Mouse (Mus musculus) ZHBTc4 (cell line): ENCODE measurements around the gene Cdc42bpa.
A peak's percentile ranks its signal among the peaks of the same experiment; 100 is the strongest.

Experiments
- DNase-seq: peaks from one replicate; pipeline ENCODE4 v3.0.0-alpha.2; 2011; ENCODE audit warnings: low read depth, low spot score

Cdc42bpa gene

DNA sequence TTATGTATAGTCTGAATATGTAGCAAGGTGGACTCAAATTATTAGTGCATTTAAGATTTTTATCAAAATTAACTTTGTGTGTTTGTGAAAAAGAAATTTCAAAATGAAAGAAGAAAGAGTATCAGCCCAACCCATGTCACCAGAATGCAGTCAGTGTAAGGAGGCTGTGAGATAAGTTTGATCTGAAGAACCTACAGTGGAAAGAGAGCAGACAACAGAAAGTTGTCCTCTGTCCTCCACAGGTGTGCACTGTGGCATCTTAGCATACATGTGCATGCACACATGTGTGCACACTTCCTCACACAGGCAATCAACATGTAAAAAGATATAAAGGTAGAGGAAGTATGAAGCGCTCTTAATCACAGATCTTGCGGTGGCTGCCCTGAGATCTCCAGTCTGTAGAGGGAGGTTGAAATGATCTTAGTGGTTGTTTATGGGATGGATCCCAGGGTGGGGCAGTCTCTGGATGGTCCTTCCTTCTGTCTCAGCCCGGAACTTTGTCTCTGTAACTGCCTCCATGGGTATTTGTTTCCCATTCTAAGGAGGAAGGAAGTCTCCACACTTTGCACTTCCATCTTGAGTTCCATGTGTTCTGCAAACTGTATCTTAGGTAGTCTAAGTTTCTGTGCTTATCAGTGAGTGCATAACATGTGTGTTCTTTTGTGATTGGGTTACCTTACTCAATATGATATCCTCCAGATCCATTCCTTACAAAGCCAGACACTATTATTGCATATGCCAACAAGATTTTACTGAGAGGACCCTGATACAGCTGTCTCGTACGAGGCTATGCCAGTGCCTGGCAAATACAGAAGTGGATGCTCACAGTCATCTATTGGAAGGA, 71.7 kb downstream of the Cdc42bpa start:
- DNase-seq = no peak

DNA sequence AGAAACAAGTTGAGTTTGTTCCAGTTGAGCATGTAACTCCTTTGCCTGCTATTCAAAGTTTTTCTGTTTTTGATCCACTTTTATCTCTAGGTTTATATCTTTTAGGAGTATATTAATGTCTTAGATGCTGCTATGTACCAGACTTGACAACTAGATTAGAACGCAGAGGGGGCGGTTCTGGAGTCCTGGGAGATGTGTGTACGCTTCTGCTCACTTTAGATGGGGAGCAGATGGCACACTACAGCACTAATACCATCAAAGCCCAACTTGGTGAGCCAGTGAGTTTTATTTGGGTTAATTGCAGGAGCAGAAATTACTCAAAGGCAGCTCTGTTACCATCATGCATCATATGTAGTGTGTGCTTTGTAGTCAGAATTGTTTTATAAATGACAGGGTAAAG, 77.2 kb downstream of the Cdc42bpa start:
- no peak for DNase-seq

DNA sequence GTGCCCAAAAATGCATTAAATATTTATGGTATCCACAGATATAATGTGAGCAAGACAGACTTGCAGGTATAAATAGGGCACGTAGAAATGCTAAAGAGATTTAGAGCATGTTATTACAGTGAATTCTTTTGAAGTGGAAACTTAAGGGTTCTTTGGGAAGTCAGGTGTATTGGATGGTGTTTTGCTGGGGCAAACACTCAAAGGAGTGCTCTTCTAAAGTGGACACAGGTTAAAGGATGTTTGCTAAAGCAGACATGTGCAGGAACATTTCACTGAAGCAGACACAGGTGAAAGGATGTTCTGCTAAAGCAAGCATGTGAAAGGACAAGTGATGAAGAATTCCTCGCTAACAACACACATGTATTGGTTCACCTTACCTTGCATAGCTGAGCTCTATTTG, 83.9 kb downstream of the Cdc42bpa start:
- no peak for DNase-seq

DNA sequence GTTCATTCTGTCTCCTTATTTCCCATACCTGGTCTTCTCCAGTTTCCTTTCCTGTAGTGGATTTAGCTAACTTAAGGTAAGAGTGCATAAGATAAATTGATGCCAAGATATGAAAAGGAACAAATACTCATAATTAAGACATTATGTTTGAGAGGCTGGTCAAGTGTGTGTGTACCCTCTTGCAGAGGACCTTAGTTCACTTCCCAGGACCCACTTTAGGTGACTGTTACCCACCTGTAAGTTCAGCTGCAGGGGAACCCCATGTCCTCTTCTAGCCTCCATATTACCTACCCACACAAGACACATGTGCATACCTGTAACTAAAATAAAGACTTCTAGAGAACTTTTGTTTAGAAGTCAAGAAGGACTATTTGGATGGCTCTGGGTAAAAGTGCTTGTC, 84.9 kb downstream of the Cdc42bpa start:
- DNase-seq = no peak

DNA sequence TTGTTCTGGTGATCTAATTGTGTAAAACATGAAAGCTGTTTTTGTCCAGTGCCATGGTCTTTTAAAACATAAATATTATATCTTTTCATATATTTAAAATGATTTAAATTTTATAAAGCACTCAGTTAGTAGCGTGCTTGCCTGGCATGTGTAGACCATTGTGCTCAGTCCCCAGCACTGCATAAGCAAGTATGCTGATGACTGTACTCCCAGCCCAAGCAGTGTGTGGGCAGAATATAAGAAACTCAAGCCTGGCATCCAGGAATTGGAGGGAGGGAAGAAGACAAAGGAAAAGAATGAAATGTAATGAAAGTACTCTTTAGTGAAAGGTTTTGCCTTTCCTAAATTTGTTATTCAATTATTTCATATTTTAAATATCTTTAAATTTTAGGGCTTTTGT, 128.9 kb downstream of the Cdc42bpa start:
- DNase-seq = no peak

DNA sequence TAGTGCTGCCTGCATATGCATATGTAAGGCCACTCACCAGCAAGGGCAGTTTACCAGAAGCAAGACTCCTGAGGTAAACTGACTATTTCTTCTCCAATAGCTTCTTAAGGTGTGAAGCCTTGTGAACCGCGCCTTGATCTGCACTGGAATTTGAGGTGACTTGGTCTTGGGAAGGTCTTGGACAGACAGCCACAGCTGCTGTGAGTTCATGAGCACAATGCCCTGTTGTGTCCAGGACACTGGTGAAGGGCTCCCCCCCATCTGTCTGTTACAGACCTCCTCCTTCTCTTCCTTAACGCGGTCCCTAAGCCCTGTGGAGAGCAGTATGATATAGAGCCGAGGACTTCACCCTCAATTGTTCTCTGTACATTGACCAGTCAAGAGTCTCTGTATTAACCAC, 138.2 kb downstream of the Cdc42bpa start:
- DNase-seq = peak; percentile 16

DNA sequence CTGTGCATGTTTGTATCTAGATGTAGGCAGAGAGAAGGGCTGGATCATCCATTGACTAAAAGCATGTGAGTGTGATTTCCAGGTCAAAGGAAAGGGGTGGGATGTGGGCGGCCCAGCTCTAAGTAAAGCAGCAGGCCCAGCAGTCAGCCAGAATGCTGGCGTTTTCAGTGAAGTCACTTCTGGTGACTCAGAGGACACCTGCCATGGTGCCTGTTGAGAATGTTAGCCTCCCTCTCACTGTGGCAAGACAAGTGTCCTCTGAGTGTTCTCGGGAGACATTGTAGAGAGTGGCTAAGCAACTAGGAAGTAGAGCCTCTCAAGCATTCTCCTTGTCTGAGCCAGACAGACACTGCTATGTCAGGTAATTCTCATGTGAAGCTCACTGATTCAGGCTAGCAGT, 144.3 kb downstream of the Cdc42bpa start:
- DNase-seq = no peak

DNA sequence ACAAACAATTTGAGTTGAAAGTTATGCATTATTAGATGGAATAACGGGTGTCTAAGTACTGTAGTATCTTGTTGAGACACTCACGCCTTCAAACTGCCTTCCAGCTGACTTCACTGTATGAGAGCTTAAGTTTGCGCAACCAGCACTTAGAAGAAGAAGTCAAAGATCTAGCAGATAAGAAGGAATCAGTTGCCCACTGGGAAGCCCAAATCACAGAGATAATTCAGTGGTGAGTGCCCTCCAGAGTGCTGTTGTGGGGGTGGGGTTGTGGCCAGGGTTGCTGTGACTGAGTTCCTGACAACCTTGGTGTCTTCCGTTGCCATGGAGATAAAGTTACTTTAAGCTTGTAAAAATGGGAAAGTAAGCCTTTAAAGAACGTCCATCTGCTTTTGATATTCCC, 148.8 kb downstream of the Cdc42bpa start:
- no peak for DNase-seq

DNA sequence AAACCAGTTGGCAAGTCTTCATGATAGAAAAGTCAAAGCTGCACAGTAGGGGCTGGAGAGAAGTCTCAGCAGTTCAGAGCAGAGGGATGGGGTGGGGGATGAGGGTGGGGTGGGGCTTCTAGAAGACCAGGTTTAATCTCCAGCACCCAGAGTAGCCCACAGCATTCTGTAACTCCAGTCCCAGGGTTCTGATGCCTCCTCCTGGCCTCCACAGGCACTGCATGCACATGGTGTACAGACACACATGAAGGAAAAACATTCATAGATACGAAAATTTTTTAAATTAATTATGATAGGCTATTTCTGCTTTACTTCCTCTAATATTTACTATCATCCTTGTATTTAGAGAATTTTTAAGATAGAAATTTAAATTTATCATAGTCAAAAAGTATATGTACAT, 156.3 kb downstream of the Cdc42bpa start:
- DNase-seq = peak; percentile 84

DNA sequence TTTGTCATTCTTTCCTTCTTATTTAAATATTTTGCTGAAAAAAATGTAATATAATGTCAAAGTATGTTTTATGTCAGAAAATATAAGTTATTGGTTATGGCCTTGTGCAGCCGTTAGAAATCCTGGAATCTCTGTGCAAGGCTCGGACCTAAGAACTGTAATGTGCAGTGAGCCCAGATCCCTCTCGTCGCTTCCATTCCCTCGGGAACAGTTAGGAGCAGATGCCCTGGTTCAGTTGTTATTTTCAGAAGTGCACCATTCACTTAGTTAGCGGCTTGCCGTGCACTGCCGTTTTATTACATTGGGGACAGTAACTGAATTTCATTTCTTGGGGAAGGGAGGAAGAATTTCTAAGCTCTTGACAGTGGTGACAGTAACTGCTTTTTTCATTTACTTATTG, 158.0 kb downstream of the Cdc42bpa start:
- DNase-seq = no peak

DNA sequence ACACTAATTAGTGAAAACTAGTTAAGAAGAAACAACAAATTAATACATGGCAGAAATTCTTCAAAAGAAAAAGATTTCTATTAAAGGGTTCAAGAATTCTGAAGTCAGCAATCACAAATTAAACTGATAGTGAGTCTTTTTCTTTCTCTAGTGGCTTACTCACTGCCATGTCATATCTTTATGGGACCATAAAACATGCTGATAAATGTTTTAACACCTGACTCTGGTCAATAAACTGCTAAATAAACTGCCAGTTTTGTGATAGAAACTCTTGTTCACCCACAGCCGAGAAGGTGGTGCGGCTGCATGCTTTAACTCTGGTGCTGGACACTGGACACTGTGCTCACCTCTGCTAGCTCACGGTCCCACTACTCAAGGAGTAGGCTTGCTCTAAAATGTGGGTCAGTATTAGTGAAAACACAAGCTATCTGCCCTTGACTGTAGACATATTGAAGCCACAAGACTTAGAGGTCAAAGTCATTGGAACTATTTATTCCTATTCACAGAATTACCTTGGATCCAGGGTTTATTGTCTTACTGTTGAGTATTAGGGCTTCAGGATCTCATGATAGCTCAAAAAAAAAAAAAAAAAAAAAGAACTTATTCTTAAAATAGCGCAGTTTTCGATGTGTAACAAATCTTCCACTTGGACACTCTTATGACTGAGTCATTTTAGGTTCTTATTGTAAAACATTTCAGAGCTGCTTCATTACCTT, 168.0 kb downstream of the Cdc42bpa start:
- DNase-seq = no peak

DNA sequence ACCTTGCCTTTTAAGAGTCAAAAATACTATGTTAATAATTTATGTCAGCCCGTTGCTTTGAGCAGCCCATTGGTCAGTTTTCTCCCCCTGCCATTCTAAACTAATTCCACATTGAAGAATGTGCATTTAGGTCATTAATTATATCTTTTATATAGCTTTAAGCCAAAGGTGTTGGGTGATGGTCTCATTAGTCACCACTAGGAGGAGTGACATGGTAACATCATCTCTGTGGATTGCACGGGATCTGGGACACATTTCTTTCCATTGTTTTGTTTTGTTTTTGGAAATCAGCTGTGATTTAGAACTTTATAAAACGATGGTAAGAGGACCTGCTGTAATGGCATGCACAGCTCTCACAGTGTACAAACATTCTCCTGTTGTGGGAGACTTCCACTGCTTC, 171.1 kb downstream of the Cdc42bpa start:
- DNase-seq = peak; percentile 25

DNA sequence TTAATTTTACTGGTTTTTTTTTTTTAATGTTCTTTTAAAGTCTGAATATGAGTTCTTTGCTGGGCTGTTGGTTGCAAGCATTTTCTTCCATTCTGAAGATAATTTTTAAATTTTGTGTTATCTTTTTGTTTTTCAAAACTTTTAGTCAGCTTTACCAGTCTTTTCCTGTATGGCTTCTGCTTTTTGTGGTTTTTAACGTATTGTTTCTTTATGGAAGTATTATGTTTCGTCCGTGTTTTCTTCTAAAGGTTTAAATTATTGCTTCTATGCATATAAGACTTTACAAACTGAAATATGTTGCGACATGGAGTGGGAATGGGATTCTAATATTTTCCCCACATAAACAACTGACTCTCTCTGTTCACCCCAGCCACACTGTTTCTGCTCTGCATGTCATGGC, 171.9 kb downstream of the Cdc42bpa start:
- no peak for DNase-seq

DNA sequence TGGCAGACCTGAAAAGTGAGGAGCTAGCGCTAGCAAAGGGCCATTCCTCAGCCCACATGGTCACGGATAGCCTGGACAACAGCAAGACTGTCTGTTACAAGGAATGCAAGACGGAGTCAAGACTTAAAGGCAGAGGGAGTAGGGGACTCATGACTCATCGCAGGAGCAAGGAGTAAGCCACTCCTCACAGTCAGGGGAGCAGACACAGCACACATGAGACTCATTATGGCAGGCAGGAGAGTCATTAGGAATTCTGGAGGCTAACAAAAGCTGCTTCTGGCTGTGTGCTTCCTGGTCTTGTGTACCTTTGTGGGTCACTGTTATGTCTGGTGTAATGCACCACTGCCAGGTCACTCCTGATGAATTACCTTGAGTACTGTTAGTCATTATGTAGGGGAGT, 178.9 kb downstream of the Cdc42bpa start:
- DNase-seq = no peak

DNA sequence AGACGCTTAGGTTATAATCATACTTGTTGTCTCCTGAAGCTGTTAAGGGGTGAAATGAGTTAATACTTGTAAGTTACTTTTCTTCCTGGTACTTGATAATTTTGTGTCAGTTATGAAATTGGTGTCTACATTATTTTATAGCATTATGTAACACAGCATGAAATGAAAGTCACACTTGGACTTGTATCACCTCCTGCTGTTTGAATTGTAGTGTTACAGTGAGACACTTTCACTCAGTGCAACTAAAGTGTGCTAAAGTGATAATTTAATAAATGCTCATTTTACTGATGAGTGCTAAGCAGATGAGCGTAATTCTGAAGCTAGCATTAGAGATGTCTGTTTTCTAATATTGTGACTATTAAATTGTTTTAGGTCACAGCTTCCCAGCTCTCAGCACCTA, 180.7 kb downstream of the Cdc42bpa start:
- no peak for DNase-seq

DNA sequence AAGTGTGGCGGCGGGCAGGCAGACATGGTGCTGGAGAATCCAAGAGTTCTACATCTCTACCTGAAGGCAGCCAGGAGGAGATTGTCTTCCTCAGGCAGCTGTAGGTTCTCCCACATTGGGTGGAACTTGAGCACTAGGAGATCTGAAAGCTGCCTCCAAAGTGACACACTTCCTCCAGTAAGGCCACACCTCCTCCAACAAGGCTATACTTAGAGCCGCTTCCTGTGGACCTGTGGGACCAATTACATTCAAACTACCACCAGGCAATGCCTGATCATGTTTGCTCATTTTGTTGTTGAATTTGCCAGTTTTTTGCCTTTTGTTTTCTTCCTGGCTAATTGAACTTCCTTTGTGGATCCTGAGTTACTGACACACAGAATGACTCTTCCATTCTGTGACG, 187.8 kb downstream of the Cdc42bpa start:
- peak; percentile 30 for DNase-seq

DNA sequence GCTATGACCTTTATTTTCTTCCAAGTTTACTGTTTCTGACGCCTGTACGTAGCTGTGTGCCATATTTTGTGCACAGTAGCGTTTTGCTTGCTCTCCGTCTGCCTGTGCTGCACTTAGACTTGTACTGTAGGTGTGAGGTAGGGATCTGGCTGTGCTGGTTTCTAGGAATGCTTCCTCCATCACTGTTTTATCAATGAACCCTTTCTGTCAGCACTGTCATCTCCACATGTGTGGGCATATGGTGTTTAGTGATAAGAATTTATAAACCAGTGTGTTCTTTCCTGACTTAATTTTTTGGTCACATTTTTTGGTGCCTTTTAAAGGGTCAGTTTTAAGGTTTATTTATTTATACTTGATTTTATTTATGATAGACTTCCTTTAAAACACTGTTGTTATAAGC, 188.3 kb downstream of the Cdc42bpa start:
- no peak for DNase-seq

DNA sequence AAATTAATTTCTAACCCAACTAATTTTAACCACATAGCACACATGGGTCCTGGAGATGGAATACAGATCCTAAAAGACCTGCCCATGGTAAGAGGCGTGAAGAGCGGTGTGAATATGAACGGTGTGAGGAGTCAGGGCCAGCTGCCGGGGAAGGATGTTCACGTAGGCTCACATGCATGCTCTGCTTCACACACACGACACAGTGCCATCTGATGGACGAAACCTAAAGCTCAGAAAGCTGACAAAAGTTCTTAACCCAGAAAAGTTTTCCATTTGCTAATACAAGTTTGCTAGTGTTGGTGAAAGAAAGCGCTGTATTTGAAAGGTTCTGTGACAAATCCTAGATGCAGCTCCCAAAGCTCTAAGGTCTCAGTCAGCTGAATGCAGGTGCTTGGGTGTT, 190.9 kb downstream of the Cdc42bpa start:
- DNase-seq = no peak

DNA sequence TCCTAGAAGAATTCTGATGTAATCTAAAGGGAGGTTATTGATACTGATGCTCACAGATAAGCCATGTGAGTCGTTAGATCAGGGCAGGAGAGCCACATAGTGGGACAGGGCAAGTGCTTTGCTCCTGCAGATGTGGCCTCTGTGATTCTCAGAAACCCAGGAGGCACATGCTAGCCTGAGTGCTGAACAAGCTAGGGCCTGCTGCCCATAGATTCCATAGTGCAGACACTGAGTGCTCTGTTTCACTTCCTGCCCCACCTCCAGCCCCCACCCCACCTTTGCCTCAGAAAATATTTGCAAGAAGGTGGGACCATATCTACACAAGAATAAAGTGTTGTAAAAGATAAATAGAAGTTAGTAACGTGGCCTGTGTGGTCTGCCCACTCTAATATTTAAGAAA, 198.4 kb downstream of the Cdc42bpa start:
- DNase-seq = no peak

DNA sequence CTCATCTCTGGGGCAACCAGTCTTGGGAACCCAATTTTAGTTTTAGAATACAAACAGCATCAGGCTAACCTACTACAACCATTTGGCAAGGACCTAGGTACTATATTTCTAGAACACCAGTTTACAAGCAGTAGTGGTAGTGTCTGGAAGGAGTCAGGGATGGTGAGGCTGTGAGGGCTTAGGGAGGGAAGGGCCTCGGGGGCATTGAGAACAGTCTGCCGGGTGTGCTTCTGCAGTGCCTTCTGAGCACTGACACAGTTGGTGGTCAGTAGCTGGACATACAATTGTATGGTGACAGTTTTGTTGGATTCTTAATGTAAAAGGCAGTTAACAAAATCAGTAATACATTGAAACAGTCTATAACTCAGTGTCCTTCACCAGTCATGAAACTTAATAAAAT, 200.3 kb downstream of the Cdc42bpa start:
- DNase-seq = no peak

DNA sequence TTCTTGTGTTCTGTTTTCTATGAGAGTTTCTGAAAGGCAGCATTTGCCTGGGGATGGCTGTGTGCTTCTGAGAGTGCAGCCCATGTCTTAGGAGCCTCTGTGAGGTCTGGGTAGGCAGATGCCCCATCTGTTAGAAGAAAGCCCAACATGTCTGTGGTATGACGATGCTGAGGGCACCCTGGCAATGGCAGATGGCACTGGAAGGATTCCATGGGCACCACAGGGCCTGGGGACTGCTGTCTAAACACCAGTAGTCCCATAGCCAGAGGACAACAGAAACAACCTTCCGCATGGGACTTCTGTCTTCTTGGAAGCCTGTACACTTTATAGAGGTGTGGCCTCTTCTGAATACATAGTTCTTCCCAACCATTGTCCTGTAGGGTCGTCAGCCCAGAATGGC, 200.9 kb downstream of the Cdc42bpa start:
- DNase-seq = no peak

DNA sequence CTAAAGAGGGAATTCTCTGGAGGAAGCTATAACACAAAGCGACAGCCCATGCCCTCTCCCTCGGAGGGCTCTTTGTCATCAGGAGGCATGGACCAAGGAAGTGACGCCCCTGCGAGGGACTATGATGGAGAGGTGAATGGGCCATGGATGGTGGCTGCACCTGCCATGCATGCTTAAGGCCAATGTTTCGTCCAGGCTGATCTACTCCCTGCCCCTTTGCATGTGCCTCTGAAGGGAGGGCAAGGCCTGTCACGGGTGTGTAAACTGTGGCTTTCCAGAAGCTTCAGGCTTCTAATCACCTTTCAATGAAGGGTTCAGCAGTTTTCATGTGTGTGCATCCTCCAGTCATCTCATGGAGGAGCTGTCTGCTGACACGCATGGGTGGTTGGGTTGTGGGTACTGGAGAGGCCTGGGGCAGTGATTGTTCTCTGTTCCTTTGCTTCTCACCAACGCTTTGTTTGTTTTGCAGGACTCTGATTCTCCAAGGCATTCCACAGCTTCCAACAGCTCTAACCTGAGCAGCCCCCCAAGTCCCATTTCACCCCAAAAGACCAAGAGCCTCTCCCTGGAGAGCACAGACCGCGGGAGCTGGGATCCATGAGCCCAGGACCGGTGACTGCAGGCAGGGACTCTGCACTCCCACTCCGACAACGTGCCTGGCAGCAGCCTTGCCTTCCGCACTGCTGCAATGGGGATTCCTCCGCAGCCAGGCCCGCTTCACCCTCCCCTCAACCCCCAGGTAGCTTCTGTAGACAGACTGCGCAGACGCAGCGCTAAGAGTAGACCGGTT, 201.5 kb downstream of the Cdc42bpa start:
- DNase-seq = no peak
